Mouse (Mus musculus) lung, adult 10 weeks (tissue): ENCODE data around the gene Slc5a3. TPM values are rescaled to one million over a fixed set of nuclear protein-coding genes. Genes with fewer than 3 reads are reported as not detected.

Experiments
- polyA plus RNA-seq: library from polyadenylated mRNA; stranded (reverse); fragments of 350-450 nt; fragmentation: Illumina TruSeq; extraction: RNeasy Lipid Tissue Mini Kit (QIAGEN cat#74804); gene quantifications from one replicate; pipeline ENCODE4 v1.2.3, GENCODE M21; 2014; ENCODE audit warnings: low read depth, low replicate concordance; ENCODE audit not compliant: insufficient read depth

Slc5a3 gene
- 1.5 TPM for polyA plus RNA-seq

DNA sequence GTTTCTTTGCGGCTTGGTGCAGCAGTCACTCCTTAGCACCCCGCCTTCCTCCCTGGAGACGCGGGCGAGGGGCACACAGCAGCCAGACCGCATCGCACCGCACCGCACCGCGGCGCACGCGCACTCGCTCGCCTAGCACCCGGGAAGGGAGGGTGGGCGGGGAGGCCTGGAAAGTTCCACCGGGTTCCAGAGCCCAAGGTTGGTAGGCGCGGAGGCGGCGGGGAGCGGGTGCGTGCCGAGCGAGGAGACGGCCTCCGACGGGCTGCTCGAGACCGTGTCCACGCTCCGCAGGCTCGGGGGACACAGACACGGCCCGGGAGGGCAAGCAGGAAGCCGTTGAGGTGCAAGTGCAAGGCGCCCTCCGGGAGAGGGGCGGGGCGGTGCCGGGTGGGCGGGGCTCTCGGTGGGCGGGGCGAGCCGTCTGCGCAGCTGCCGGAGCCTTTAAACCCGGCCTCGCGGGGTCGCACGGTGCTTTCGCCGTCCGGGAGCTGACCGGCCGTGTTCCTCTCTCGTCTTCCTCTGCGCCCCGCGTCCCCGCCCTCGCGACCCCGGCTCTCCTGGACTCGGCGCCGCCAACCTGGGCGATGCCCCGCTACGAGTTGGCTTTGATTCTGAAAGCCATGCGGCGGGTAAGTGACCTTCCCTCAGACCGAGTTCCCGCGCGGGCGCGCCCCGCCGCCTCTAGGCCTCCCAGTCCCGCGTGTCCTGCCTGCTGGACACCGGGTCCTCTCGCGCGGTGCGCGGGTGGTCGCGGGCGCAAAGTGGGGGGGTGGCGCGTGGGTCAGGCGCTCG lies at the start of gene Slc5a3, which contains the start of the genes Mrps6 and Gm49711:
TSS of gene Slc5a3 (plus strand) at position 471 of the 792 bp plus-strand sequence.
TSS of gene Mrps6 (plus strand) at position 419 of the 792 bp plus-strand sequence.
TSS of gene Gm49711 (plus strand) at position 465 of the 792 bp plus-strand sequence.

Other genes with a start within 250 kb of the Slc5a3 start
- gene Mrps6, start 52 bp upstream of the Slc5a3 start, polyA plus RNA-seq: 41.8 TPM
- gene Gm49711, start within 50 bp of the Slc5a3 start, polyA plus RNA-seq: not detected
- 27.3 TPM for gene Kcne2, start 234.1 kb downstream of the Slc5a3 start, polyA plus RNA-seq
- 148 TPM for gene Smim11, start 243.0 kb downstream of the Slc5a3 start, polyA plus RNA-seq